Mouse (Mus musculus) layer of hippocampus, adult 8-10 months (tissue): ENCODE results near the gene Podn. TPM values are rescaled to one million over a fixed set of nuclear protein-coding genes. Genes with fewer than 3 reads are reported as not detected.
A peak's percentile ranks its signal among the peaks of the same experiment; 100 is the strongest.

Experiments
- DNase-seq, 2 experiments: peaks; one replicate each; pipeline ENCODE4 v3.0.0; 2022; ENCODE audit warnings: low spot score in 2 of 2
- total RNA-seq, 4 experiments: library from RNA; stranded (reverse); gene quantifications; 2 replicates each; pipeline ENCODE4 v1.2.4; 2022

The Podn gene
- total RNA-seq, 4 experiments from 2014 or later = 7.6 to 14.2 (median 10.4) TPM

DNA sequence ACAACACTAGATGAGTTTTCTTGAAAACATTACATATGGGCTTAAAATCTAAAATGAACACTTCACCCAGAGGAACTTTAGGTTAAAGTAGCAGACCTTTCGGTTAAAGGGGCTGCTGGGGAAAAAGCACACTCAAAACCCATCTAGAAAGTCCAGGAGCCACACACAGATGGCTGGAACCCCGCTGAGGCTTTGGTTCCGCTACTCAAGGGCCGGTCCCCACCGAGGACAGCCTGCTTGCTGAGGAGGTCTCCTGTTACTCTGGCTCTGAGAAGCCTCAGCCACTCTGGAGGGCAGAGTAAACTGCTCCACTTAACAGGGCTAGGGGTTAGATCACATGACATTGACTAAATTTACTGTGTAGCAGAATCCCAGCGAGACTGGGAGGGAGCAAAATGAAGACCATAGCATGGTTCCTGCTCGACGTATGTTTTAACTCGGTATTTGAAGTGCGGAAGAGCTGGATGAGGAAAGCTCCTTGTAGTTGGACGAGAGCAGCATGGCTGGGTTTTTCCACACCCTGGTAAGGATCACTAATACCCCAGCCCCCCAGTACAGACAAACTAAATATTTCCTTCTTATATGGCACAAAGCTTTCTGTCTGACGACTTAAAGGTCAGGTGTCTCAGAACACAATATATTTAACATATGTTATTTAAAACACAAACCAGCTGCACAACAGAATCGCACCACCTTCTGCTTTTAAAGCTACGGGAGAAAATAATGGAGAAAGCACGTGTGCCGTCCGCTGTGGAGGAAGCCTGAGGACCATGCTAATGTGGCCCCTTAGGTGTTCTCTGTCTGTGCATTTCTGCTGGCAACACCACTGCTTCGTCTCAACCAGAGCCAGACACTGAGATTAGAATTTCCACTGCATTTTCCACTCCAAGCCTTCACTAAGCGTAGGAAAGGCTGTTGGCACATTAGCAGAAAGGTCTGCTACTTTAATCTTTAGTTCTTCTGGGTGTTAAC lies 50.8 kb downstream of the Podn start:
- no peak for DNase-seq

DNA sequence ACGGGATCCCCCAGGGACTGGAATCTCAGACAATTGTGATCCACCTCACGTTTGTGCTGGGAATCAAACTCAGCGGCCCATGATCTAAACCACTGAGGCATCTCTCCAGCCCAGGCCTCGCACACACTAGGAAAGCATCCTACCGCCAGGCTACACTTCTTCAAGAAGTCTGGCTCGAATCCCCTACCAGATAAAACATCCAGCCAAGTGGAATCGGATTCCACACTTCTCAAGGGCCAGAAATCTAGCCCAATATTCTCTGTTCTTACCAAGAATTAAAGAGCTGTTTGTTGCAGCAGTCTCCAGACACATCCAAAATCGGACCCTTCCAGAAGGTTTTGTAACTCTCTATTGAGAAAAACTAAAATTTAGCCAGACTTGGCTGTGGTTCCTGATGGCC lies 59.2 kb downstream of the Podn start:
- DNase-seq = no peak

DNA sequence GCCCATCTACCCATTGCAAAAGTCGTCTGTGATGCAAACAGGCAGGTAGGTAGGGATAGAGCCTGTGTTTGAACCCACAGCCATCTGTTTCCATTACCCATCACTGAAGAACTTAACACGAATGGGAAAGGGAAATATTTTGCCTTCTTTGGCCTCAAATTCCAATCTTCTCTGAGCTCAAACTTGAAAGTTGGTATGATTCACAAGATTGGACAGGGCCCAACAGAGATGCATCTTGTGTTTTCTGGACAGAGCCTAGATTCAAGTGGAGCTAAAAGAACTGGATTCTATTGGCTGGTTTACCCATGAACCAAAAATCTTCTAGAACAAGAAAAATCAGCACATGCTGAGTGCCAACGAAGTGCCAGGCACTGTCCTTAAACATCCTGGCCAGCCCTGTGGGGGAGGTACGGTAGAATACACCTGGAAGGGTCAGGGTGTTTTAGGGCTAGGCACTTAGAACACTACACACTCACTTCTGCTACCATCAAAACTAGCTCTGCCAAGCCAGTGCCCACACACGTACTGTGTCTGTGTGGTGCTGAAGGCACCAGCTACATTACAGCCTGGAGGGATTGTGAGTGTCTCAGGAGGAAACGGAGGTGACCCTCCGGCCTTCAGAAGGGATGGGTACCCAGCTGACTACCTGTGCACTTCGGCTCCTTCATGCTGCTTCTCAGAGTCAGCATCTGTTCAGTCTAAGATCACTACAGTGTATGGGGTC lies 63.0 kb downstream of the Podn start:
- DNase-seq = no peak

DNA sequence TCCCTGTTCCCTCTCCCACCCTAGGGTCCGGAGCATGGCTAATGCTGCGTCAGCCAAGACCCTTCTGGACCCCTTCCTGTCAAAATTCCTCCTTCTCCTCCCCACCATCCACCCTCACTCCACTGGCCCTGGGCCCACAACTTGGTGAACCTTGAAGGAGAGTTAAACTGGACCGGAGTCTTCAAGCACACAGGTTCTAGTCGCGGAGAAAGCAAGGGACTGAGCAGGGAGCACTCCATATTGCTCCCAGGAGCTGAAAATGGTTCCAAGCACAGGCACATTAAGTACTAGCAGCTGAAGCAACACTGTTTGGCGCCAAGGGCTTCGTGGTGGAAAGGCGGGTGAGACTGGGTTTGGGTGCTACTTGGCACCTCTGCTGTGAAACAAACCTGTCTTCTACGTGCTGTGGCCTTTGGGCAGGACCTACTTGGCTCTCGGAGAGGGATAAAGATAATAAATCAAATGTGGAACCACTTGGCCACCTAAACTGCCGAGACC lies 63.8 kb downstream of the Podn start:
- no peak for DNase-seq

DNA sequence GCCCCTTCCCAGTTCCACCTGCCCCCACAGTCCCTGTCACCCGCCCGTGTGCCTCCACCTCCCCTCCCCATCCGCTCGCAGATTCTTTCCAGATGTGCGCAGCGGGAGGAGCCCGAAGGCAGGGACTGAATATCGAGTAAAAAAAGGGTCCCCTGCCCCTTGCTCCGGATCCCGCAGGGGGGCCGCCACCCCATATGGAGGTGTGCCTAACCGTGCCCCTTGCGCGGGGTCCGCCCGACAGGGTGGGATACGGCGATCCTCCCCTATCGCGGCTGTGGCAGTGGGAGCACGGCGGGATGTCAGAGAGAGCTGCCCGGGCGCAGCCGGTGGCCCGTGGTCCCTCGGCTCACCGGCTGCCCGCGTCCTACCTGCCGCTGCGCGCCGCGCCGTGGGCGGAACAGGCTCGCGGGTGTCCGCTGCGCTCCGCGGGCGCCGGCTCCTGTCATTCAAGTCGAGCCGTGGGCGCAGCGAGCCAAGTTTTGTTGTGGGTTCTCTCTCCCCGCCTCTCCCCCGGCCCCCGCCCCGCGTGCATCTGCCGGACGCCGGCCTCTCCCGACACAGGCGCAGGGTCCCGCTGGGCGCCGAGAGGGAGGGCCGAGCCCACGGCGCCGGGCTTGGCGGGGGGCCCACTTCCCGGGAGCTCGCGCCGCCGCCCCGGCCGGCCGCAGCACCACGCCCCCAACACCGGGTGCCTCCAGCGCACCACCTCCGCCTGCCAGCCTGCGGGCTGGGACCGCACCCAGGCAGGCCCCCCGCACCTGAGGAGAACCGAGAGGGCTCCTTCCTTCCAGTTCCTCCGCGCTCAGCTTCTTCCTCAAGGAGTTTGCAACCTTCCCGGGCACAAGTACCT lies 64.5 kb downstream of the Podn start:
- no peak for DNase-seq

DNA sequence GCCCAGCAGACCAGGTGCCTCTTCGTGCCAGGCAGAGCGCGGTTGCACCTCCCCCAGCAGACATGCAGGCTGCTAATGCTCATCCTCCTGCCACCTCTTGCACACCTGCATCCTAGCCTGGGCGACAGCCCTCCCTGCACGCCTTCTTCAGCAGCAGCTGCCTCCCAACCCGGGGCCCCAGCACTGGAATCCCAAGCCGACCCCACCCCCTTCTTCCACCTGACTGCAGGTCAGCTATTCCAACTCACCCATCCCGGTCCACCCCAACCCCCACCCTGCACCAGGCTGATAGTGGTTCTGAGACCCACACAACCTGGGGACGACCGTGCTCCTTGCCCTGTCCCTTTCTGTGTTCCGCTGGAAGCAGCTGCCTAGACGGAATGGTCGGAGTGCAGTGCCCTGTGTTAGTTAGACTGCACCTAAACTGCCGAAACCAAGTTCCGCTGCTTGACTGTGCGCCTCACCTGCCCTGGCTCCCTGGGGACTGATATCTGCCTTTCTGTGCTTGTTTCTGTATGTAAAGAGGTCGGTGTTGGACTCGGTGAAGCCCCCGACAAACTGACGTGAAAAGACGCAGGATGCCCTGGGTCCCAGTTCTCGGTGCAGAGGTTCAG lies 65.2 kb downstream of the Podn start:
- no peak for DNase-seq

DNA sequence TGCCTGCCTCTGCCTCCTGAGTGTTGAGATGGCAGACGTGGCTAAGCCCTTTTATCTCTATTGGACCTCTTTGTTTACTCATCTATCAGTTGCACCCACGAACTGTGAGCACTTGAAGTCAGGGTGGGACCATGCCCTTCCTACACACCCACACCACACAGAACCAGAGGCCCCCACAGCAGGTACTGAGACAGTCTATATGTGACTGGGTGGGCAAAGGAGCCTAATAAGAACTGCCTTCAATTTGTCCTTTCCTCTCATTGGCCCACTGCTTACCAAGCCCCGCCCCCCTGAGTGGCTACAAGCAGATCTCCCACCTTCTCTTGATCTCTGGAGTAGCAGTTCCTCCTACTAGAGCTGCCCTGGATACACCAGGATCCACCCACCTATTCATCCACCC lies 70.1 kb downstream of the Podn start:
- no peak for DNase-seq

DNA sequence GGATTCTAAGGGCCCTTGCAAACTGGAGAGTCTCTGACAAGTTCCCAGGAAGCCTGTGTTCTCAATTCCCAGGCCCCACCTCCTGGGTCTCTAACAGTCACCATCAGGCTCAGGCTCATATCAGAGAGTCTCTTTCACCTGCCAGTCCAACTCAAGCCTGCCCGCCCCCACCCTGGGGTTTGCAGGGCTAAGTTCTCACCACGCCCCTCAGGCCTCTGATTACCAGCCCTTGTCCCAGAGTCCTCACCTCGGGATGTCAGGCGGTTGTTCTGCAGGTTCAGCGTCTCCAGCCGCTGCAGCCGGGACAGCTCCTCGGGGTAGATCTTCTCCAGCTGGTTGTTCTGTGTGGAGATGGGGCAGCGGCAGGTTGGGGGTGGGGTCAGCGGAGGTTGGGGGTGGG lies 71.0 kb downstream of the Podn start:
- no peak for DNase-seq

DNA sequence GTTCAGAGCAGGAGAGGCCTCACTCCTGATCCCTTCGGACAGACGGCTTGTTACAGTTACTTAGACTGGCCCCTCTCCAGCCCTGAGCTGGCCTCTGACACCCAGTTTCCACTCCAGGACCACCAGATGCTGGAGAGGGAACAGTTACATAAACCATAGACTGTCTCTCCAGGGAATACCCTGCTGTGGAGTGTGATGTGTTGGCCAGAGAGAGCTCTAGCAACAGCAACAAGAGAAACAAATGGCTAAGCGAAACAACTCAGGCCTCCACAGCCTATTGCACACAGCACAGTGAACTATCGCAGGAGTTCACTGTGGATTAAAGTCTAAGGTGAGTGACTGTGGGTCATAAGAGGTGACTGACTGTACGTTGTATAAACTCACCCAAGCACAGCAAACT lies 71.6 kb downstream of the Podn start:
- no peak for DNase-seq

DNA sequence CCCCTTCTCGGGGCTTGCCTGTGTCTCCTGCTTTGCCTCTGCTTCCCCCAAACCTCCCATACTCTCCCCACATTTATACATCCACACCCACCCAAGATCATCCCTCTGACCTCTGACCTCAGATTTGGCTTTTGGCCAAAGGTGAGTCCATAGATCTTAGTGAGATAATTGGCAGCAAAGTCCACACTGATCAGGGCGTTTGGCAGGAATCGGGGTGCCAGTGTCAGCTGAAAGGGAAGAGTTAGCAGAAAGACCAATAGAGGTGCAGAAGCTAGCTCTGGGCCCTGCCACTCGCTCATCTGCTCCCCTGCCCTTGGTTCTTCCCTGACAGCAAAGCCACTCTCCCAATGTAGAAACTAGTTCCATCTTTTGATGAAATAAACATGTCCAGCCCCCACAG lies 73.1 kb downstream of the Podn start:
- DNase-seq = no peak

DNA sequence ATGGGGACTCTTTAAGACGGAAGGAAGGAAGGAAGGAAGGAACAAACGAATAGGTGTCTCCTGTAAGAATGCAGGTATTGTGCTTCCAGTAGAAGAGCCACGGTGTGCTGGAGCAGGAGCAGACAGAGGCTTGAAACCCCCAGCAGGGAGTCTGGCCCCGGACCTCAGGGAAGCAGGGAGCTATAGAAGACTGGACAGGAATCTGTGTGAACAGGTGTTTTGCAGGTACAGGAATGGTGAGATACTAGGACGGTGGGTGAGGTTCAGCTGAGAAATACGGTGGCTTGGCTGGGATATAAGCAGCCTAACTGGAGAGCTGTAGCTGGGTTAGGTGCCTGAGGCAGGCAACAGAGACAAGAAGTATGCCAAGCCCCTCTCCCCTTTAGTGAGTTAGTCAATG lies 76.1 kb downstream of the Podn start:
- DNase-seq = no peak

DNA sequence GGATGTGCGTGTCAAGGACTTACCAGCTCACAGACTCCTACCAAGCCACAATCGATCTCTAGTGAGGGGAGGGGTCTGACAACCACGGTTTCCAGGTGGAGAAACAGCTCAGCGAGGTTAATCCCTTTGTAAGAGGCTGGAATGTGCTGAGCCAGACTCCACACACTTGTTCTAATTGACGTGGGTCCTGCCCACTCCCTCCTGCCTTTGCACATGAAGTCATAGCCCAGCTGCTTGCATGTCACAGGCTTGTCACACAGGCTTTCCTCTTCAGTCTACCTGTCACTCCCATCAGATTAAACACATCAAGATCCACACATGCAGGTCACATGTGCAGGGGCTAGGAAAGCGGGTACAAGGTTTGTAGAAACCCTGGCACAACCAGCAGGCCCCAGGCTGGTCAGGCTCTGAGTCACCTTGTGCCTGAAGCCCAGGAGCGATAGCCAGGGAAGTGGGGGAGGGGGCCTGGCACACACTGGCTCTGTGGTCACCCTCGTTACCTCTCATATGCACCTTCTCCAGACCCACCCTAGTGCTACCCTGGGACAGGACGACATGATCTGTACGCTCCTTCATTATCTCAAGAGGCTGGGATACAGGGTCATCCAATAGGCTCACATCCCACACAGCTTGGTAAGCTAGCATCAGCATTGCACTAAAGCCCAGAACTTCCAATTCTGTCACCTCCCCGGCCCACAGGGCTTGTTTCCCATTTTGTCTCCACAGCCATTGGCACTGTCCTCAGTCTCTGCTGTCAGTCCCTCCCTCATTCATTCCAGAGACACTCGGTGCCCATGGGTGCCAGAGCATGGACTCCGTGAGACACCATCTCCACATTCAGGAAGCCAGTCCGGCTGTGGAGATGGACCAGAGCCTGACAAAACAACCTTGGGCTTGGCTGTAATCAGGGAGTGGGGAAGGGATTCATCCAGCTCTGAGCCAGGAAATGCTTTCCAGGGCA lies 77.0 kb downstream of the Podn start:
- peak in 1 of 2 experiments; percentile 53 for DNase-seq

DNA sequence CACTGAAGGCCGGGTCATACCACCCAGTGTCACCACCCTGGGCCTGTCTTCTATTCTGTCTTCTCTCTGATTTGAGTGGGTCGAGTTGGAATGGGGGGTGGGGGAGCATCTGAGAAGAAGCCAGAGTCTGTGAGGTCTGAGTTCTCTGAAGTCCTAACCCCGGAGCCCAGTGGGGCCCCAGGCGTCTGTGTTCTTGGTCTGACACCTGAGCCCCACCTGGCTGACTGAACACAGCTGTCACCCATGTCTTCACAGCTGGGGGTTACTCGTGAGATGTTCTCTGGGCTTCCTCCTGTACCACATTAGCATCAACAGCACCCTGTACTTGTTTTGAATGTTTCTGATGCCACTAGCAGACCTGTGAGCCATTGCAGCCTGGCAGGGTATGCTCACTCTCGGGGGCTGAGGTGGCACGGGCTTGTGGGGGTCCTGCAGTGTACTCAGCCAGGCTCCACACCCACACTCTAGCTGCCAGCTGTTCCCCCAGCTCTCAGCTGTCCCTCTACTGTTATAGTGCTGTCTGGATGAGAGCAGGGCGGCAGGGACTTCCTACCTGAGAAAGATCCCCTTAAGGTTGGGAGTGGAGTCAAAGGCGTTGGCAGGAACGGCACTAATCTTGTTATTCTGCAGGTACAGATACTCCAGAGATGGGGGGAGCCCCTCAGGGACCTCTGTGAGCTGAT lies 77.9 kb downstream of the Podn start:
- no peak for DNase-seq

DNA sequence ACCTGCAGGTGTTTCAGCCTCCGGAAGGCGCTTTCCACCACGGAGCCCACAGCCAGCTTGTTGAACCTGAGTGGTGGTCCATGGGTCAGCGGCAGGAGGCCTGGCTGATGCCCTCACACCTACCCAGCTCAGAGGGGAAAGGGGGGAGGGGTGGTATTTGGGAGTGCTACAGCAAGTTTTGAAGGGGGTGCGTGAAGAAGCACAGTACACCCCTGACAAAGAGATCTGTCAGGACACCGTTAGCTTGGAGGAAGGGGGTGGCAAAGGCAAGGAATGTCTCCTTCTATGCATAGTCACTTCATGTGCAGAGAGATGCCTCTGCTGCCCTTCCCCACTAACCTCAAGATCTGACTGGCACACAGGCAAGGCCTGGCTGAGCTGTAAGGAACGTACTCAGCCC lies 78.4 kb downstream of the Podn start:
- no peak for DNase-seq

DNA sequence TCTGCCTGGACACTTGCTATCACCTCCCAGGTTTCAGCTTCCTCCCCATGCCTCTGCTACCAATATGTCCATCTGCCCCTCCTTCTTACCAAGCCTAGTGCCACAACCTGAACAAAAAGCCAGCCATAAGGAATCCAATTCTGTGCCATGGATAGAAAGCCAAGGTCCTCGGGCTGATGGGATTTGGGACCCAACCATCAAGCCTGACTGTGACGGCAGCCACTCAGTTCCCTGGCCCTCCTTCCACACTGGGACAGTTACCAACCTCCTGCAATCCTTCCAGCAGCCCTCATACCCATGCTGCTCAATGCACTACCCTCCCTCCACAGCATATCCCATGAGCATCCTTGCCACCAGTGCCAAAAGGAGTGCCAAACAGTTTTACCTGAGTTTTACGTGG lies 79.9 kb downstream of the Podn start:
- no peak for DNase-seq

DNA sequence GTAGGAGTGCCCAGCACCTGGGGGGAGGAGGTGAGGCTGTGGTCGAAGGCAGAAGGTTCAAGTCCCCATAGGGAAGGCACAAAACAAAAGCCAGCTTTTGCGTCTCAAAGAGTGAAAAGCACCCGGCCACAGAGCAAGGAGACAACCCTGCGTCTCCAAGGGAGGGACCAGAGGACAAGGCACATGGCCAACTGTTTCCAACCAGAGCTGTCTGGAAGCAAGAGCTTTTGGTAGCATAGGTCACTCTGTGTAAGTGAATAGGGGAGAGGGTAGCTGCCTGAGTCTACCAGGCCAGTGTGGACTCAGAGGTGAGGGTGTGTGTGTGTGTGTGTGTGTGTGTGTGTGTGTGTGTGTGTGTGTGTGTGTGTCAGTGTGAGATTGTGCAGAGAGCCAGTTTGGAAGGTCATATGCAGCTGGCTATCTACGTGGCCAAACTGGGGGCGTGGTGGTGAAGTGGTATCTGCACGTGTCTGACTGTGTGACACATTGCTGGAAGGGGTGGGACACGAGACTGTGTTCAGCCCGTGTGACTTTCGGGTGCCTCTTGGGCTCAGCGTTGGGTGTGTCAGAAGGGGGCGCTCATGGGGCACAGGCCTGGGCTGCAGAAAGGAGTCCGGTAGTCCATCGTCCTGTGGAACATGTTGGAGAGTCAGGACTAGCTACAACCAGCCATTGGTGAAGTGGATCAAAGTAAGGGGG lies 81.0 kb downstream of the Podn start:
- DNase-seq = no peak

DNA sequence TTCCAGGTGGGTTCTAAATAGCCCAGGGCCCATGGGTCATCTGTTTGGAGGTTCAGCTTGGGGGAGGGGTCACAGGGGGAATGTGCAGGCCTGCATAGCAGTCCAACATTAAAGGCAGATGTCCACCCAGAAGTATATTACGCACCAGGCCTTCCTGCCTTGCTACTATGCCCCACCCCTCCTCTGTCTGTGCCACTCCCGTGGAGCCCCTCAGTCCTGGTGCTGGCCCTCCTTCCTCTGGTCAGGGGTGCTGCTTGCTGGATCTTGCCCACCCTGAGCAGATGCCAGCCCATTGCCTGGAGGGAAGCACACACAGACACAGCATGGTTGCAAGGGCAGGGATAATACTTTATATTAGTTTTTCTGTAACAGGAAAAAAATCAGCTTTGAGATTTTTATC lies 81.8 kb downstream of the Podn start:
- no peak for DNase-seq

DNA sequence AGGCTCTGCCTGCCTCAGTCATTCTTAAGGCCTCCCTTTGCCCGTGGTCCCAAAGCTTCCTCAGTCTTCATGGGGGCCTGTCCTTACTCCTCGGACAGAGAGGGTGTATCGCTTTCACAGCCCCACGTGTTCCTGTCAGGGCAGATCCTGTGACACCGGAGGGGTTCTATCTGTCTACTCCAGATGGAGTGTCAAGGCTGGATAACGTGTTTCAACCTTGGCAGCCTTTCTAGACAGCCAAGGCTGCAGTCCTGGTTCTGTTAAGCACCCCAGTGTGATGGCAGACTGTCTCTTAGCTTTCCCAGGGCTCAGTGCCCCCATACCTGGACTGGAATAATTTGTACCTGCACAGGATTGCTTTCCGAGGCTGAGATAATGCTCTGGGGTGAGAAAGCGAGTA lies 87.7 kb downstream of the Podn start:
- no peak for DNase-seq
